Mouse (Mus musculus): ENCODE measurements at regions not wholly inside any gene's neighbourhood (a gene's known extent, or its start where the extent isn't known, plus 50 kb on each side); places are given as distances from the start of the nearest gene placed in this dataset.

GRCm38 (mm10) chr12:32286652-32287051 lies 78.2 kb upstream of the Pik3cg start:
- TF ChIP-seq POLR2A (IDR thresholded peaks at IDR 0.05; ENCODE audit: low read depth, low read length) (no peak), CTCF (IDR thresholded peaks at IDR 0.05; ENCODE audit: extremely low read depth, insufficient read depth, insufficient read length, insufficient replicate concordance) (no peak)
